Mouse (Mus musculus) myocyte (in vitro differentiated cells): ENCODE measurements around the gene Ssc5d. TPM values are rescaled to one million over a fixed set of nuclear protein-coding genes. Genes with fewer than 3 reads are reported as not detected.

Experiments used
- H3K27me3 ChIP-seq: one replicate; pipeline ENCODE4 v1.6.1; 2011; ENCODE audit not compliant: control insufficient read depth, insufficient read depth, insufficient read length
- H3K36me3 ChIP-seq: one replicate; pipeline ENCODE4 v1.6.1; 2011; ENCODE audit not compliant: control insufficient read depth, insufficient read depth
- H3K4me2 ChIP-seq: one replicate; pipeline ENCODE4 v1.6.1; 2011; ENCODE audit warnings: low read depth, control low read depth
- H3K4me3 ChIP-seq: one replicate; pipeline ENCODE4 v1.5.1; 2011; ENCODE audit warnings: mild to moderate bottlenecking, control low read depth, moderate library complexity
- H3K79me2 ChIP-seq: one replicate; pipeline ENCODE4 v1.6.1; 2011; ENCODE audit not compliant: control insufficient read depth, insufficient read depth
- H3ac ChIP-seq: one replicate; pipeline ENCODE4 v1.6.1; 2011; ENCODE audit not compliant: control insufficient read depth, insufficient read length
- CEBPB ChIP-seq: IDR thresholded peaks from 2 replicates; pipeline ENCODE4 v1.6.1; 2011; ENCODE audit warnings: mild to moderate bottlenecking, moderate library complexity; ENCODE audit not compliant: poor library complexity, insufficient read depth, severe bottlenecking
- E2F4 ChIP-seq: IDR thresholded peaks from one replicate; pipeline ENCODE4 v1.6.1; 2011; ENCODE audit warnings: mild to moderate bottlenecking, control low read depth, moderate library complexity; ENCODE audit not compliant: insufficient read depth
- MAX ChIP-seq: IDR thresholded peaks from one replicate; pipeline ENCODE4 v1.6.1; 2011; ENCODE audit warnings: low read depth, mild to moderate bottlenecking, control low read depth
- MYOD1 ChIP-seq, 3 experiments: IDR thresholded peaks; one replicate each; pipeline ENCODE4 v1.6.1; 2011; ENCODE audit warnings: control low read depth in 2 of 3, low read depth in 2 of 3, mild to moderate bottlenecking in 2 of 3, moderate library complexity in 1 of 3; ENCODE audit not compliant: insufficient read length in 2 of 3, control insufficient read depth in 1 of 3
- MYOG ChIP-seq, 3 experiments: IDR thresholded peaks; one replicate each; pipeline ENCODE4 v1.6.1; 2011; ENCODE audit warnings: control low read depth in 2 of 3, low read depth in 2 of 3, mild to moderate bottlenecking in 2 of 3; ENCODE audit not compliant: insufficient read length in 2 of 3, control insufficient read depth in 1 of 3, insufficient read depth in 1 of 3
- POLR2A ChIP-seq: IDR thresholded peaks from one replicate; pipeline ENCODE4 v1.6.1; 2011; ENCODE audit warnings: low read depth, mild to moderate bottlenecking, control low read depth, moderate library complexity; ENCODE audit not compliant: insufficient read length
- POLR2AphosphoS2 ChIP-seq: IDR thresholded peaks from one replicate; pipeline ENCODE4 v1.6.1; 2011; ENCODE audit warnings: low read depth, control low read depth; ENCODE audit not compliant: insufficient read length
- REST ChIP-seq: IDR thresholded peaks from one replicate; pipeline ENCODE4 v1.6.1; 2011; ENCODE audit warnings: mild to moderate bottlenecking, control low read depth, moderate library complexity; ENCODE audit not compliant: insufficient read depth, insufficient read length
- SRF ChIP-seq: IDR thresholded peaks from one replicate; pipeline ENCODE4 v1.6.1; 2011; ENCODE audit warnings: low read depth; ENCODE audit not compliant: control insufficient read depth, insufficient read length
- TCF12 ChIP-seq: IDR thresholded peaks from one replicate; pipeline ENCODE4 v1.6.1; 2011; ENCODE audit warnings: mild to moderate bottlenecking, control low read depth; ENCODE audit not compliant: poor library complexity, insufficient read depth, severe bottlenecking
- TCF3 ChIP-seq: IDR thresholded peaks from one replicate; pipeline ENCODE4 v1.6.1; 2011; ENCODE audit warnings: low read depth, control low read depth; ENCODE audit not compliant: insufficient read length
- USF1 ChIP-seq: IDR thresholded peaks from one replicate; pipeline ENCODE4 v1.6.1; 2011; ENCODE audit warnings: low read depth, mild to moderate bottlenecking, control low read depth, moderate library complexity
- polyA plus RNA-seq: library from polyadenylated mRNA; unstranded; fragments of >200 nt; fragmentation: generic; extraction: Trizol; gene quantifications from one replicate; pipeline ENCODE4 v1.2.1, GENCODE M21; 2012; ENCODE audit warnings: missing spikeins

Gene Ssc5d
- polyA plus RNA-seq, 1 experiment: 13.6 TPM

- Histone ChIP-seq H3ac (no peak overlapping the region), H3K27me3 (peaks cover under 1% of the 10 kb centered on the region), H3K4me3 (no peak overlapping the region), H3K36me3 (no peaks in the 10 kb centered on the region), H3K4me2 (no peak overlapping the region), H3K79me2 (no peaks in the 10 kb centered on the region)
- TF ChIP-seq MYOD1 (IDR thresholded peaks at IDR 0.05; ENCODE audit: control insufficient read depth in 1 of 3, insufficient read length in 2 of 3, low read depth in 2 of 3) (peak in 1 of 3 experiments; percentile 81), TCF3 (no peak), MYOG (IDR thresholded peaks at IDR 0.05; ENCODE audit: control insufficient read depth in 1 of 3, insufficient read depth in 1 of 3, insufficient read length in 2 of 3, low read depth in 2 of 3) (peak; percentile 23 to 69 (median 60))
Observed at GRCm38 (mm10) chr7:4947855-4948254, 22.3 kb downstream of the Ssc5d start.

GRCm38 (mm10) chr7:4948386-4948785, 22.8 kb downstream of the Ssc5d start:
- Histone ChIP-seq H3K4me3 (no peak overlapping the region), H3ac (no peak overlapping the region), H3K79me2 (no peaks in the 10 kb centered on the region), H3K4me2 (no peak overlapping the region), H3K27me3 (peaks cover 6% of the 10 kb centered on the region), H3K36me3 (no peaks in the 10 kb centered on the region)
- TF ChIP-seq USF1 (no peak), REST (no peak), TCF12 (no peak), MAX (no peak), POLR2A (no peak), E2F4 (no peak)

GRCm38 (mm10) chr7:4950561-4951342, 25.2 kb downstream of the Ssc5d start:
- Histone ChIP-seq H3ac (no peak overlapping the region), H3K36me3 (no peaks in the 10 kb centered on the region), H3K79me2 (no peaks in the 10 kb centered on the region), H3K4me2 (peak overlapping the region; percentile 21), H3K4me3 (no peak overlapping the region), H3K27me3 (peaks cover 9% of the 10 kb centered on the region)
- TF ChIP-seq E2F4 (no peak), USF1 (peak; percentile 58)

- Histone ChIP-seq H3K36me3 (no peaks in the 10 kb centered on the region), H3K4me2 (no peak overlapping the region), H3K4me3 (no peak overlapping the region), H3K79me2 (no peaks in the 10 kb centered on the region), H3K27me3 (peaks cover 9% of the 10 kb centered on the region), H3ac (no peak overlapping the region)
- TF ChIP-seq MYOD1 (IDR thresholded peaks at IDR 0.05; ENCODE audit: control insufficient read depth in 1 of 3, insufficient read length in 2 of 3, low read depth in 2 of 3): no peak
- no peak for TF ChIP-seq TCF12
- TF ChIP-seq E2F4: no peak
- no peak for TF ChIP-seq SRF
- TF ChIP-seq MAX: no peak
Observed at GRCm38 (mm10) chr7:4953815-4954445, 28.3 kb downstream of the Ssc5d start.

- Histone ChIP-seq H3K79me2 (no peaks in the 10 kb centered on the region), H3K27me3 (peaks cover 9% of the 10 kb centered on the region), H3K4me2 (no peak overlapping the region), H3K36me3 (no peaks in the 10 kb centered on the region), H3ac (no peak overlapping the region), H3K4me3 (no peak overlapping the region)
- TF ChIP-seq POLR2A: no peak
- TF ChIP-seq CEBPB: no peak
- no peak for TF ChIP-seq USF1
- TF ChIP-seq MAX: no peak
- TF ChIP-seq E2F4: no peak
- TF ChIP-seq POLR2AphosphoS2: no peak
- TF ChIP-seq TCF3: no peak
- TF ChIP-seq TCF12: no peak
Observed at GRCm38 (mm10) chr7:4957361-4957760, 31.8 kb downstream of the Ssc5d start.

GRCm38 (mm10) chr7:4963527-4963926, 37.9 kb downstream of the Ssc5d start:
- Histone ChIP-seq H3ac (no peak overlapping the region), H3K79me2 (no peaks in the 10 kb centered on the region), H3K27me3 (no peaks in the 10 kb centered on the region), H3K4me3 (no peak overlapping the region), H3K4me2 (peak overlapping the region; percentile 52), H3K36me3 (no peaks in the 10 kb centered on the region)
- TF ChIP-seq MYOG (IDR thresholded peaks at IDR 0.05; ENCODE audit: control insufficient read depth in 1 of 3, insufficient read depth in 1 of 3, insufficient read length in 2 of 3, low read depth in 2 of 3) (peak in 1 of 3 experiments; percentile 58), TCF3 (no peak), MYOD1 (IDR thresholded peaks at IDR 0.05; ENCODE audit: control insufficient read depth in 1 of 3, insufficient read length in 2 of 3, low read depth in 2 of 3) (peak; percentile 12 to 74 (median 15))
